Mouse (Mus musculus) ovary, adult 18-20 months (tissue): ENCODE results near the gene Arid3a.
A peak's percentile ranks its signal among the peaks of the same experiment; 100 is the strongest.

Source experiments
- DNase-seq: peaks from one replicate; pipeline ENCODE4 v3.0.0; 2022; ENCODE audit warnings: low spot score, mixed read lengths

Gene Arid3a

DNA sequence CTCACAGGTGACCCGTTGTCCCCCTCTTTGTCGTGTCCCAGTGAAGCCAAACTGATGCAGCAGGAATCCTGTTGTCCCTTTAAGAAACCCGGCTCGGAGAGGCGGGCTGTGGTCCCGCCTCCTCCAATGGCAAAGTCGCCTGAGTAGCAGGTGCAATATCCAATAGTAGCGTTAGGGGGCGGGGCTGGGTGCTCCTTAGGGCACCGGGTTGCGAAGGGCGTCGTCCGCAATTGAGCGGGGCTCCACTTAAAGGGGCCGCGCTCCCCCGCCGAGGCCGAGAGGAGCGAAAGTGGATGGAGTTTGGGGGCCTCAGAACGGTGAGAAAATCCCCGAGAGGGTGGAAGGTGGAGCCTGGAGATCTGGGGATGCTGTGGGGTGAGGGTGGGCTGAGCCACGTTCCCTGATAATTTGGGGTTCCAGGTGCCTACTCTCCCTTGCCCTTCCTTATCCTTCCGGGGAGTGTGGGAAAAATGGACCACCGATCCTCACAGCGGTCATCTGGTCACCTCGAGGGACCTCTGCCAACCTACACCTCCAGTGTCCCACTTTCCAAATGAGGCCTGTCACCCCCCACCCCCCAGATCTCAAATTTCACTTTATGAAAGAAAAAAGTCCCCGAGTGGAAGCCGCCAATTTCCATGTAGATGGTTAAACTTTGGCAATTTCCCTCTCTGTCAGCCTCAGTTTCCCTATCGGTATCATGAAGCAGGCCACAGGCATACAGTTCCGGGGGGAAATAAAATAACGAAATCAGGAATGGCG lies 69.6 kb downstream of the Arid3a start, which contains the start of gene Abca7:
Gene Abca7, plus strand, starts transcription at position 223 of the 762 bp plus-strand sequence.
- peak; percentile 90 for DNase-seq

DNA sequence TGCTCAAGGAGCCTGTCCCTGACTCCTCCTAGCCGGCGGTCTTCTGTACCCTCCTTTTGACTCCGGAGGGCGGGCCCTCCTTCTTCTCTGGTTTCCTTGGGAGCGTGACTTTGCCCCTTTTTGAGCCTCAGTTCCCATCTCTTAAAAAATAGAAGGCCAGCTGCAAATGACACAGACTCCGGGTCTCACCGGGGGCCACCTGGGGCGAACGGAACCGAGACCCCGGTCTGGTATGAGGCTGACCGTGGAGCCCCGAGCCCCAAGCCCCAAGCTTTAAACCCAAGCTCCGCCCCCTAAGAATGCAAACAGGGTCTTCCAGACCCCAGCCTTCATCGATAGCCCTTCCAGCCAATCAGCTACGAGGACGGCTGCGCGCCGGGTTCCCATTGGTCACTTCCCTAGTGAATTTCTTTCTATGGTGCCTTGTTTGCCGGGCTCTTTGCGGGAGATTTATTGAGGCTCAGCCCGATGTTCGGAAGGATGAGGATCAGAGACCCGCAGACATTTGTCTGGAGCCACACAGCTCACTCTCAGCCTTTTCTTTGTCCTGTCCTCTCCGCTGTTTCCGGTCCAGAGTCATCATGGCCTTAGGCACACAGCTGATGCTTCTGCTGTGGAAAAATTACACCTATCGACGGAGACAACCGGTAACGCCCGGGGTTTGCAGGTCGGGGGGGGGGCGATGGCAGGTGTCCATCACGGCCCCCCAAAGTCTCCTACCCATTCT lies 70.4 kb downstream of the Arid3a start:
- DNase-seq = no peak

DNA sequence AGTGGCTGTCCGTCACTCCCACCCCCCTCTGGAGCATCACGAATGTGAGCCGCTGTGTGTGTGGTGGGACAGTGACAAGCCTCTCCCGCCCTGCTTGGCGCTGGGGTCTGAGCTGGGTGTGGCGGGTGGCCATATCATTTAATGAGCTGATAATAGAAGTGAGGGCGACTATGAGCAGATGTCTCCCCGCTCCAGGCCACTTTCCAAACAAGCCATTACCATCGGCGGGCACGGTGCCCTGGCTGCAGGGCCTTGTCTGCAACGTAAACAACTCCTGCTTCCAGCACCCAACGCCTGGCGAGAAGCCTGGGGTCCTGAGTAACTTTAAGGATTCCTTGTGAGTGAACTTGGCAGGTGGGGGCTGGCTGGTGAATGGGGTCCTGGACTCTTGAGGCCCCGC lies 71.0 kb downstream of the Arid3a start:
- DNase-seq = peak; percentile 74

DNA sequence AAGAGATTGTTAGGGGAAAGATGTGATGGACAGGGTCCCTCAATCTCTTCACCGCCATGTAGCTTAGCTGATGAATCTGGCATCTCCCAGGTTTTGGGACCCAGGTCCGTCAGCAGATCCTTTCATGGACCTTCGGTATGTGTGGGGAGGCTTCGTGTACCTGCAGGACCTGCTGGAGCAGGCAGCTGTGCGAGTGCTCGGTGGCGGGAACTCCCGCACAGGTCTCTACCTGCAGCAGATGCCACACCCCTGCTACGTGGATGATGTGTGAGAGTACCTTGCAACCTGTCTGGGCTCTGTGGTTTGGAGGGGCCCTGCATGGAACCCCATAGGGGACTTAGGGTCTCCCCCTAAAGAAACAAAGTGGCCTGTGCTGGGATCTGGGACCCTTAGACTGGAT lies 75.1 kb downstream of the Arid3a start:
- no peak for DNase-seq

DNA sequence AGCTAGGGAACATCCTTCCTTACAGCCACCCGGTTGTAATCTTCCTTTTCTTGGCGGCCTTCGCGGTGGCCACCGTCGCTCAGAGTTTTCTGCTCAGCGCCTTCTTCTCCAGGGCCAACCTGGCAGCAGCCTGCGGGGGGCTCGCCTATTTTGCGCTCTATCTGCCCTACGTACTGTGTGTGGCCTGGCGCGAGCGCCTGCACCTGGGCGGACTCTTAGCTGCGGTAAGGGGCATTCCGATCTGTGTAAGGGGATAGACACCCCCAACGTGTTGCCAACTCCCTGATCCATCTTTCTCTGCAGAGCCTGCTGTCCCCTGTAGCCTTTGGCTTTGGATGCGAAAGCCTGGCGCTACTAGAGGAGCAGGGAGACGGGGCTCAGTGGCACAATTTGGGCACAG lies 76.0 kb downstream of the Arid3a start:
- DNase-seq = no peak

DNA sequence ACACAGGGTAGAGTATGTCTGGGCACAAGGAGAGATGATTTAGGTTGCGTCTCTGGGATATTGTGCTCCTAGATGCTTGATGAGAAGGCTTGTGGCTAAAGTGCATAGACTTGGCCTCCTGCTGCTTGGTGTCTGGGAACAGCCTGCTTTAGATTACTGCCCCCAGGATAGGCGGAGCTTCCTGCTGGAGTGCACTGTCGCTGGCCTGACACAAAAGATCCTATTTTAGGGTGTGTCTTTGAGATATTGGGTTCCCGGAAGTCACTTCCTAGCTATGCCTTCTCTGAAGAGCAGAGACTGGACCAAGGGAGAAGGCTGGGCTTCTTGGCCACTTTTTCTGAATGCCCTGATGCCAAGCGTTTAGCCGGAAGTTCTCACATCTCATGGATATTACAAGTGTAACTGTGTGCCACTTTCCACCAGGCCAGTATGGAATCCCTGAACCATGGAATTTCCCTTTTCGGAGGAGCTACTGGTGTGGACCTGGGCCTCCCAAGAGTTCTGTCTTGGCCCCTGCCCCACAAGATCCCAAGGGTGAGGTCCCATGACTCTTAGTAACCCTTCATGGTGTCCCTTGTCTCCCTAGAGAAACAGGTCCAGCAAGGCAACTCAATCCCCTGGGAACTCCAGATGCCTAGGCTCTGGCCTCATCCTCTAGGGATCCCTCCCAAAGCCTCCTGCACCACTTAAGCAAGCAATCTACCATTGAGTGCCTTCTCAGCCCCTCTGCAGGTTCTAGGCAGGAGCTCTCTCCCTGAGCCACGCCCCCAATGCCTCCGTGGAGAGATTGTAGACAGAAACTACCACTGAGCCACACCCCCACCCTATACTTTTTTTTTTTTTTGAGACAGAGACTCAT lies 76.8 kb downstream of the Arid3a start:
- no peak for DNase-seq

DNA sequence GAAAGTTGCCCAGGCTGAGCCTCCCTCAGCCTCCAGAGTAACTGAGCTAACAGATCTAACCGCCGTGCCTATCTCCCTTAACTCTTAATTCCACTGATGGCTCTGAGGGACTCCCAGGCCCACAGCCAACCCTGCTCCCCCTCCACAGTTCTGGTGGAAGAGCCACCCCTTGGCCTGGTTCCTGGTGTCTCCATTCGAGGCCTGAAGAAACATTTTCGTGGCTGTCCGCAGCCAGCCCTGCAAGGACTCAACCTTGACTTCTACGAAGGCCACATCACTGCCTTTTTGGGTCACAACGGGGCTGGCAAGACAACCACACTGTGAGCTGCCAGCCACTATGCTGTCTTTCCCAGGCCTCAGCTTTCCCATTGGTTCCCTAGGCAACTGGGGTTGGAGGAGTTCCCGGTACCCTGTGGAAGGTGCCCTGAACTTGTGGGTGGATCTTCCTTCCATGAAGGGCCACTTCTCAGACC lies 77.4 kb downstream of the Arid3a start:
- peak; percentile 72 for DNase-seq
